Mouse (Mus musculus): ENCODE results near the gene Prkca.

GRCm38 (mm10) chr11:108063096-108063495 lies 280.6 kb downstream of the Prkca start:
- TF ChIP-seq HCFC1 (IDR thresholded peaks at IDR 0.05; ENCODE audit: low read depth, low read length) (no peak), GATA1 (IDR thresholded peaks at IDR 0.05; ENCODE audit: low read depth, low read length) (no peak), USF1 (IDR thresholded peaks at IDR 0.05; ENCODE audit: low read depth, low read length) (no peak), ZMIZ1 (IDR thresholded peaks at IDR 0.05; ENCODE audit: low read depth, low read length) (no peak), MAX (IDR thresholded peaks at IDR 0.05; ENCODE audit: low read length) (no peak), CTCF (IDR thresholded peaks at IDR 0.05 in 2 of 3, conservative IDR thresholded peaks at IDR 0.05 in 1 of 3; ENCODE audit: control insufficient read depth in 1 of 3, insufficient read depth in 1 of 3, low read depth in 2 of 3, low read length in 3 of 3, poor library complexity in 1 of 3, severe bottlenecking in 1 of 3) (no peak), POLR2A (IDR thresholded peaks at IDR 0.05; ENCODE audit: control insufficient read depth in 1 of 2, insufficient read depth in 1 of 2, low read depth in 1 of 2, low read length in 2 of 2, poor library complexity in 1 of 2) (no peak), CHD1 (IDR thresholded peaks at IDR 0.05; ENCODE audit: low read depth, low read length) (no peak), TBP (IDR thresholded peaks at IDR 0.05; ENCODE audit: low read depth, low read length) (no peak), EP300 (IDR thresholded peaks at IDR 0.05; ENCODE audit: low read depth in 1 of 2, low read length in 2 of 2) (no peak), USF2 (IDR thresholded peaks at IDR 0.05; ENCODE audit: borderline replicate concordance in 1 of 2, insufficient read depth in 1 of 2, low read depth in 1 of 2, low read length in 2 of 2) (no peak), UBTF (IDR thresholded peaks at IDR 0.05; ENCODE audit: borderline replicate concordance, insufficient read depth, low read depth, low read length) (no peak), MEF2A (IDR thresholded peaks at IDR 0.05; ENCODE audit: extremely low read depth, insufficient replicate concordance, low read depth, low read length, poor library complexity, severe bottlenecking) (no peak), CHD2 (IDR thresholded peaks at IDR 0.05; ENCODE audit: low read length) (no peak)

Data from MEL (cell line).